Mouse (Mus musculus): Measurements from ENCODE around the gene Endov. TPM values are rescaled to one million over a fixed set of nuclear protein-coding genes. Genes with fewer than 3 reads are reported as not detected.

The Endov gene
- polyA plus RNA-seq, 1 experiment = 16.6 TPM

DNA sequence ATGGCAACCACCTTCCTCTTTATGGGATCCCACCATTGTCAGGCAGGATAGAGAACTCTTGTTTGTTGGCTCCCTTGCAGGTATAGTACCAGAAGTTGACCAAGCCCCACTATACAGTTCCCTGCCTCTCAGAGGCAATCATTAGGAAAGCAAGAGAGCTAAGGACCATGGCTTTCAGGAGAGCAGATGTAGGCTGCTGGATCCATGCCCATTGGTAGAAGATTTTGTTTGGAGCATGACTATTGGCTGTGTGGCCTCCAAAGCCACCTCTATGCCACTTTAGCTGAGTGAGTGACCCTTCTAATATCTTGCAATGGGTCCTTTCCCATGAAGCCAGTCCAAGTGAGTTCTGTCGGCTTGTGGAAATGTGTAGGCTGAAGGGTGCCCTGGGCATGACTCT lies 28.2 kb downstream of the Endov start:
- no peaks in the 10 kb centered on the region for H3K36me3 ChIP-seq (ENCODE audit: control insufficient read depth, insufficient read depth)
- H3ac ChIP-seq (ENCODE audit: control insufficient read depth, insufficient read length) = no peak overlapping the region
- H3K4me2 ChIP-seq (ENCODE audit: low read depth) = no peak overlapping the region
- H3K79me2 ChIP-seq (ENCODE audit: control insufficient read depth, insufficient read depth) = no peaks in the 10 kb centered on the region
- H3K27me3 ChIP-seq (ENCODE audit: control insufficient read depth, insufficient read depth, insufficient read length) = no peaks in the 10 kb centered on the region
- TF ChIP-seq E2F4 (IDR thresholded peaks at IDR 0.05; ENCODE audit: insufficient read depth) = no peak
- TF ChIP-seq POLR2AphosphoS2 (IDR thresholded peaks at IDR 0.05; ENCODE audit: insufficient read length, low read depth) = no peak
- no peak for TF ChIP-seq CEBPB (IDR thresholded peaks at IDR 0.05; ENCODE audit: insufficient read depth, poor library complexity, severe bottlenecking)
- no peak for TF ChIP-seq MAX (IDR thresholded peaks at IDR 0.05; ENCODE audit: low read depth)
- no peak for TF ChIP-seq POLR2A (IDR thresholded peaks at IDR 0.05; ENCODE audit: insufficient read length, low read depth)
- no peak for TF ChIP-seq TCF3 (IDR thresholded peaks at IDR 0.05; ENCODE audit: insufficient read length, low read depth)
- no peak for TF ChIP-seq MYOG (IDR thresholded peaks at IDR 0.05; ENCODE audit: control insufficient read depth in 1 of 3, insufficient read depth in 1 of 3, insufficient read length in 2 of 3, low read depth in 2 of 3)
- no peak for TF ChIP-seq TCF12 (IDR thresholded peaks at IDR 0.05; ENCODE audit: insufficient read depth, poor library complexity, severe bottlenecking)
- no peak for TF ChIP-seq SRF (IDR thresholded peaks at IDR 0.05; ENCODE audit: control insufficient read depth, insufficient read length, low read depth)
- H3K4me3 ChIP-seq = no peak overlapping the region

DNA sequence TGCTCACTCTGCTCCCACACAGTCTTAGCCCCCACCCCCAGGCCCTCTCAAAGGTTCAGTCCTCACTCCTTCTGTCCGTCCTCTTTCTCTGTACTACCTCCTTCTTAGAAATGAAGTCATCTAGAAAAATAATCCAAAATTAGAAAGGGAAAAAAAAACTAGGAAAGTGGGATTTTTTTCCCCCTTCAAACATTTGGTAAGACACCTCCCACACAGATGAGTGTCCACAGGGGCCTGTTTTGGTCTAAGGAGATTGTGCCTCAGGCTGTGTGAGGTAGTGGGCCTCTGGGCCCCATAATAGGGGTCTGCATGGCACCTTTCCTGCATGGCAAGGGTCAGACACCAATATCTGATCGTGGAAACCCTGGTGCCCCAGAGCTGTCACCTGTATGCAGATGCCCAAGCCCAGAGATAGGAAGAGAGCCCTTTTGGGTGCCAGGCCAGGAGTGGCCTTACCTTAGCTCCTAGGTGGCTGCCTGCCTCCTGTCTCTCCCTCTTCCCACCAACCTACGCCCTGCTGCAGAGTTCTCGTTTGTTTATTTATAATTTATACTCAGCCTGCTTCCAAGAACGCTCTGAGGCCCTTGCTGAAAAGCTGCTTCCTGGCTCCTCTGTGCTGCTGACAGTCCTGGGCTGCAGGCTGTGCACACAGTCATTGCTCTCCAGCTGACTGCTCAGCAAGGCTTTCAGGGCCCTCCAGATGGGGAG lies 29.0 kb downstream of the Endov start:
- Histone ChIP-seq H3K36me3 (ENCODE audit: control insufficient read depth, insufficient read depth) (no peaks in the 10 kb centered on the region), H3ac (ENCODE audit: control insufficient read depth, insufficient read length) (no peak overlapping the region), H3K79me2 (ENCODE audit: control insufficient read depth, insufficient read depth) (no peaks in the 10 kb centered on the region), H3K4me3 (no peak overlapping the region), H3K4me2 (ENCODE audit: low read depth) (no peak overlapping the region), H3K27me3 (ENCODE audit: control insufficient read depth, insufficient read depth, insufficient read length) (no peaks in the 10 kb centered on the region)
- no peak for TF ChIP-seq USF1 (IDR thresholded peaks at IDR 0.05; ENCODE audit: low read depth)
- no peak for TF ChIP-seq E2F4 (IDR thresholded peaks at IDR 0.05; ENCODE audit: insufficient read depth)
- TF ChIP-seq REST (IDR thresholded peaks at IDR 0.05; ENCODE audit: insufficient read depth, insufficient read length) = no peak
- TF ChIP-seq TCF12 (IDR thresholded peaks at IDR 0.05; ENCODE audit: insufficient read depth, poor library complexity, severe bottlenecking) = no peak
- no peak for TF ChIP-seq TCF3 (IDR thresholded peaks at IDR 0.05; ENCODE audit: insufficient read length, low read depth)
- TF ChIP-seq MYOG (IDR thresholded peaks at IDR 0.05; ENCODE audit: control insufficient read depth in 1 of 3, insufficient read depth in 1 of 3, insufficient read length in 2 of 3, low read depth in 2 of 3) = no peak
- TF ChIP-seq POLR2AphosphoS2 (IDR thresholded peaks at IDR 0.05; ENCODE audit: insufficient read length, low read depth) = no peak
- TF ChIP-seq CEBPB (IDR thresholded peaks at IDR 0.05; ENCODE audit: insufficient read depth, poor library complexity, severe bottlenecking) = no peak
- TF ChIP-seq MAX (IDR thresholded peaks at IDR 0.05; ENCODE audit: low read depth) = no peak
- no peak for TF ChIP-seq SRF (IDR thresholded peaks at IDR 0.05; ENCODE audit: control insufficient read depth, insufficient read length, low read depth)
- no peak for TF ChIP-seq MYOD1 (IDR thresholded peaks at IDR 0.05; ENCODE audit: control insufficient read depth in 1 of 3, insufficient read length in 2 of 3, low read depth in 2 of 3)
- no peak for TF ChIP-seq POLR2A (IDR thresholded peaks at IDR 0.05; ENCODE audit: insufficient read length, low read depth)

DNA sequence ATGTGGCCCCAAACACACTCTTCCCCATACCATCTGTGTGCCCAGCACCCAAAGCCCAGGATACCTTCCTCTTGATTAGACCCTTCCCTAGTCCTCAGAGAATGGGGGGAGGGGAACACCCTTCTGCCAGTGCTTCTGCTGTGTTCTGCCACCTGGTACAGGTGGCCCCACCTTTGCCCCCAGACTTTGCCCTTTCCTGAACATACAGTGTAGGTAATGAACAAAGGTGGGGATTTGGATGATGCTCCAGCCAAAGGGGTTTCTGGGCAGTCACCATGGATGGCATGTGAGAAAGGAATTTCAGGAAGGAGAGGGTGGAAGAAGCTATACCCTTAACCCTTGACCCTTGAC lies 29.5 kb downstream of the Endov start:
- Histone ChIP-seq H3K27me3 (ENCODE audit: control insufficient read depth, insufficient read depth, insufficient read length) (no peaks in the 10 kb centered on the region), H3K36me3 (ENCODE audit: control insufficient read depth, insufficient read depth) (no peaks in the 10 kb centered on the region), H3K79me2 (ENCODE audit: control insufficient read depth, insufficient read depth) (no peaks in the 10 kb centered on the region), H3K4me2 (ENCODE audit: low read depth) (no peak overlapping the region), H3ac (ENCODE audit: control insufficient read depth, insufficient read length) (no peak overlapping the region), H3K4me3 (no peak overlapping the region)
- TF ChIP-seq TCF3 (IDR thresholded peaks at IDR 0.05; ENCODE audit: insufficient read length, low read depth) (no peak), MAX (IDR thresholded peaks at IDR 0.05; ENCODE audit: low read depth) (no peak), REST (IDR thresholded peaks at IDR 0.05; ENCODE audit: insufficient read depth, insufficient read length) (no peak), TCF12 (IDR thresholded peaks at IDR 0.05; ENCODE audit: insufficient read depth, poor library complexity, severe bottlenecking) (no peak), MYOD1 (IDR thresholded peaks at IDR 0.05; ENCODE audit: control insufficient read depth in 1 of 3, insufficient read length in 2 of 3, low read depth in 2 of 3) (no peak), USF1 (IDR thresholded peaks at IDR 0.05; ENCODE audit: low read depth) (no peak), E2F4 (IDR thresholded peaks at IDR 0.05; ENCODE audit: insufficient read depth) (no peak), POLR2AphosphoS2 (IDR thresholded peaks at IDR 0.05; ENCODE audit: insufficient read length, low read depth) (no peak), POLR2A (IDR thresholded peaks at IDR 0.05; ENCODE audit: insufficient read length, low read depth) (no peak), MYOG (IDR thresholded peaks at IDR 0.05; ENCODE audit: control insufficient read depth in 1 of 3, insufficient read depth in 1 of 3, insufficient read length in 2 of 3, low read depth in 2 of 3) (no peak), CEBPB (IDR thresholded peaks at IDR 0.05; ENCODE audit: insufficient read depth, poor library complexity, severe bottlenecking) (no peak), SRF (IDR thresholded peaks at IDR 0.05; ENCODE audit: control insufficient read depth, insufficient read length, low read depth) (no peak)

DNA sequence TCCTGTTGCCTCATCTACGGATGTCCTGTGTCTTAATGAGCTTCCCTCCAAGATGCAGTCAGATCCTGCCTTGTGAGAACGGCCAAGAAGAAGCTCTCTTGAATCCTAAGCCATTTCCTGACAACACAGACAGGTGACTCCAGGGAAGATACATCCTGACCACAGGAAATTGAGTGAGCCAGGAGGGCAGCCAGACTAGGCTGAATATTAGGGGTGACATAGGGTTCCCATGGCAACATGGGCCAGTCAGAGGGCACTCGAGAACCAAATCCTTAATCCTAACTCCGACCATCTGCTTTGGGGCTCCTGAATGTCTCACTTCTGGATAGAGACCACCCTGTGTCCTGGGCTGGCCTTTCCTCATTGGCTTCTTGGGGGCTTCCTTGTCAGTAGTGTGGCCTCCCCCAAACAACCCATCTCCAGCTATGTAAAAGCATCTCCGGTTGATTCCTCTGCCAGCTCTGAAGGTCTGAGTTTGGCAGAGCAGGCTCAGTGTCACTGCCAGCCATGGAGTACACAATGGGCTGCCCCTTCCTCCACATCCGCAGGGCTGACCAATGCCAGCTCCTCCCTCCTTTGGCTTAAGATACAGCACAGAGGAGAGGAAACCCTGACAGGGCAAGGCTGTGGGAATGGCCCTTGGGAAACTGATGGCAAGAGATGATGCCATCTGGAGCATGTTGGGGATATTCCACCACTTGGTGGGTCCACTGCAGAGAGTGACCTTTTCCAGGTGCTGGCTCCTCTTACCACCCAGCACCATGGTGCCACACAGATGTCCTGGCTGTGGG lies 31.0 kb downstream of the Endov start:
- no peak overlapping the region for H3ac ChIP-seq (ENCODE audit: control insufficient read depth, insufficient read length)
- H3K27me3 ChIP-seq (ENCODE audit: control insufficient read depth, insufficient read depth, insufficient read length) = no peaks in the 10 kb centered on the region
- H3K4me3 ChIP-seq = no peak overlapping the region
- no peaks in the 10 kb centered on the region for H3K79me2 ChIP-seq (ENCODE audit: control insufficient read depth, insufficient read depth)
- H3K36me3 ChIP-seq (ENCODE audit: control insufficient read depth, insufficient read depth) = no peaks in the 10 kb centered on the region
- H3K4me2 ChIP-seq (ENCODE audit: low read depth) = no peak overlapping the region
- TF ChIP-seq POLR2AphosphoS2 (IDR thresholded peaks at IDR 0.05; ENCODE audit: insufficient read length, low read depth) (no peak), CEBPB (IDR thresholded peaks at IDR 0.05; ENCODE audit: insufficient read depth, poor library complexity, severe bottlenecking) (no peak), MYOG (IDR thresholded peaks at IDR 0.05; ENCODE audit: control insufficient read depth in 1 of 3, insufficient read depth in 1 of 3, insufficient read length in 2 of 3, low read depth in 2 of 3) (no peak), MYOD1 (IDR thresholded peaks at IDR 0.05; ENCODE audit: control insufficient read depth in 1 of 3, insufficient read length in 2 of 3, low read depth in 2 of 3) (no peak), TCF12 (IDR thresholded peaks at IDR 0.05; ENCODE audit: insufficient read depth, poor library complexity, severe bottlenecking) (no peak), SRF (IDR thresholded peaks at IDR 0.05; ENCODE audit: control insufficient read depth, insufficient read length, low read depth) (no peak), MAX (IDR thresholded peaks at IDR 0.05; ENCODE audit: low read depth) (no peak)

All from myocyte (in vitro differentiated cells).